Mouse (Mus musculus) cerebellum, postnatal 14 days (tissue): Measurements from ENCODE around the gene Itm2c.

ENCODE experiments used
- DNase-seq, 2 experiments: peaks; one replicate each; pipeline ENCODE4 v3.0.0; 2021; ENCODE audit warnings: mixed read lengths in 2 of 2

The Itm2c gene

GRCm38 (mm10) chr1:85900521-85901333, 6.6 kb downstream of the Itm2c start:
- DNase-seq: peak in 1 of 2 experiments; percentile 34

- peak in 1 of 2 experiments; percentile 28 for DNase-seq
These were observed 7.5 kb downstream of the Itm2c start for GRCm38 (mm10) chr1:85901516-85902107.

GRCm38 (mm10) chr1:85902108-85902561, 8.1 kb downstream of the Itm2c start:
- DNase-seq: peak; percentile 81 to 83

- no peak for DNase-seq
These were observed 12.8 kb downstream of the Itm2c start for GRCm38 (mm10) chr1:85906892-85907291.

- DNase-seq: no peak
These were observed 14.9 kb downstream of the Itm2c start for GRCm38 (mm10) chr1:85908754-85909590.

GRCm38 (mm10) chr1:85913078-85913755, 19.1 kb downstream of the Itm2c start:
- DNase-seq: no peak

- no peak for DNase-seq
These were observed 21.8 kb downstream of the Itm2c start for GRCm38 (mm10) chr1:85915890-85916289.

GRCm38 (mm10) chr1:85916830-85917450, 22.9 kb downstream of the Itm2c start:
- no peak for DNase-seq

GRCm38 (mm10) chr1:85919621-85920020, 25.5 kb downstream of the Itm2c start:
- DNase-seq: no peak

GRCm38 (mm10) chr1:85921725-85922124, 27.6 kb downstream of the Itm2c start:
- DNase-seq: no peak

- DNase-seq: peak; percentile 46 to 66
These were observed 28.2 kb downstream of the Itm2c start for GRCm38 (mm10) chr1:85922127-85922864.

GRCm38 (mm10) chr1:85922865-85923211, 28.8 kb downstream of the Itm2c start:
- no peak for DNase-seq

GRCm38 (mm10) chr1:85925183-85925582, 31.1 kb downstream of the Itm2c start:
- no peak for DNase-seq

- DNase-seq: peak; percentile 52 to 59
These were observed 34.1 kb downstream of the Itm2c start, which contains the start of gene 4933407L21Rik for GRCm38 (mm10) chr1:85928057-85928687. Gene 4933407L21Rik, plus strand, starts transcription at chr1:85928483.

- no peak for DNase-seq
These were observed 34.6 kb downstream of the Itm2c start for GRCm38 (mm10) chr1:85928688-85929065.

GRCm38 (mm10) chr1:85929406-85929805, 35.3 kb downstream of the Itm2c start:
- DNase-seq: no peak

GRCm38 (mm10) chr1:85931170-85931569, 37.1 kb downstream of the Itm2c start:
- peak; percentile 41 to 51 for DNase-seq

- no peak for DNase-seq
These were observed 39.1 kb downstream of the Itm2c start for GRCm38 (mm10) chr1:85933226-85933625.

- no peak for DNase-seq
These were observed 39.8 kb downstream of the Itm2c start for GRCm38 (mm10) chr1:85933631-85934465.

- DNase-seq: no peak
These were observed 40.5 kb downstream of the Itm2c start for GRCm38 (mm10) chr1:85934560-85934959.
